Mouse (Mus musculus) spleen, adult 2 months (tissue): ENCODE data around the gene Det1. TPM values are rescaled to one million over a fixed set of nuclear protein-coding genes. Genes with fewer than 3 reads are reported as not detected.

Source experiments
- DNase-seq, 2 experiments: peaks; one replicate each; pipeline versions ENCODE4 v3.0.0 to v3.0.0-alpha.2; 2012 to 2021; ENCODE audit warnings: low spot score in 2 of 2, low read depth in 1 of 2
- H3K27ac ChIP-seq: fragments of 200-500 bp; 2 replicates; pipeline ENCODE4 v1.5.1; 2012; ENCODE audit warnings: low read length, inconsistent platforms; ENCODE audit not compliant: insufficient read depth
- H3K27me3 ChIP-seq: fragments of 200-500 bp; 2 replicates; pipeline ENCODE4 v1.6.1; 2012; ENCODE audit warnings: mild to moderate bottlenecking, moderate library complexity, low read length, inconsistent platforms; ENCODE audit not compliant: control insufficient read depth, insufficient read depth
- H3K36me3 ChIP-seq: fragments of 200-500 bp; 2 replicates; pipeline ENCODE4 v1.6.1; 2012; ENCODE audit warnings: mild to moderate bottlenecking, low read length, inconsistent platforms; ENCODE audit not compliant: control insufficient read depth, insufficient read depth
- H3K4me1 ChIP-seq: fragments of 200-500 bp; 2 replicates; pipeline ENCODE4 v1.6.1; 2011; ENCODE audit warnings: inconsistent platforms; ENCODE audit not compliant: control insufficient read depth, insufficient read depth, insufficient read length
- H3K4me3 ChIP-seq: fragments of 200-500 bp; 2 replicates; pipeline ENCODE4 v1.5.1; 2011; ENCODE audit warnings: mild to moderate bottlenecking, inconsistent platforms; ENCODE audit not compliant: insufficient read depth, insufficient read length; ENCODE audit errors: extremely low read depth
- CTCF ChIP-seq: fragments of 200-500 bp; IDR thresholded peaks from 2 replicates; pipeline ENCODE4 v1.5.1; 2011; ENCODE audit warnings: mild to moderate bottlenecking, inconsistent platforms; ENCODE audit not compliant: insufficient read depth, insufficient read length, insufficient replicate concordance; ENCODE audit errors: extremely low read depth
- POLR2A ChIP-seq: fragments of 200-500 bp; IDR thresholded peaks from 2 replicates; pipeline ENCODE4 v1.6.1; 2011; ENCODE audit warnings: low read depth, low read length, inconsistent platforms
- WGBS: fragments of 180-500 bp; shearing (Covaris S2); methylation state at CpG from one replicate; pipeline ENCODE4 v1.1.7; 2018; 5-methylcytosine and 5-hydroxymethylcytosine counted together
- polyA plus RNA-seq: library from polyadenylated mRNA; depleted of rRNA; stranded (reverse); fragments of >200 nt; gene quantifications from 2 replicates; pipeline ENCODE4 v1.2.3, GENCODE M21; 2012

Gene Det1
- polyA plus RNA-seq, 1 experiment, result 16.1 TPM

DNA sequence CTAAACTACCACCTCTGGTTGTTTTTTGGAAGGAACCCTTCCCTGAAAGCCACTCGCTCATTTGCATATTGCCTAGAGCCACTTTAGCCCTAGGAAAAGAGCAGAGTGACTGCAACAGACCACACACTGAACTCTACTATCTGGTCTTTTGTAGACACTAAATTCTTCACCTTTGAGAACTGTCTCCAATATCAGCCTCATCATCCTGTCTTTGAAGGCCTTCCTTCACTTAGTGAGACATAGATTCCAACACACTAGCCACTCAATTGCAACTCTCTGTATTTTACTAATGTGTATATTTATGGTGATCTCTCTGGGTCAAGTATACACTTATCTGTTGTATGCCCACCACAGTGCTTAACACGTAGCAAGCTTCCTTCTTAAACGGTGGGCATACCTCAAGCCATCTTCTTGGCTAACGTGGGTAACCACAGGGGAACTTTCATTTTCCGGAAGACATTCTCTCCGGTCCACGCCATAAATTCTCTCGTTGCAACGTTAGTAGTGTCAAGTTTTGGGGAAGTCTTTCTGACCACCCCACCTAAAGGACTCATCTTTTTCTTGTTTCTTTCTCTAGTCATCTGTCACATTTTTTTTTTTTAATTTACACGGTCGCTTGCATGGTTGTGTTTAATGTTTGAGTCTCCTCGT is 872 bp downstream of the Det1 start:
- H3K27ac ChIP-seq, result peak overlapping the region; percentile 87
- H3K4me3 ChIP-seq, result peak overlapping the region; percentile 87
- 9% methylated on average over 12 of the region's 12 CpGs for WGBS
- no peaks in the 10 kb centered on the region for H3K27me3 ChIP-seq
- no peak for DNase-seq
- H3K4me1 ChIP-seq, result no peaks in the 10 kb centered on the region; the same call in 1 of the 2 replicates
- H3K36me3 ChIP-seq, result peaks cover 14% of the 10 kb centered on the region
- TF ChIP-seq CTCF (no peak), POLR2A (no peak)

- WGBS, result 89% methylated on average over 5 of the region's 5 CpGs
- no peaks in the 10 kb centered on the region; the same call in 1 of the 2 replicates for H3K4me1 ChIP-seq
- H3K27ac ChIP-seq, result no peak overlapping the region
These were observed 5.5 kb downstream of the Det1 start for GRCm38 (mm10) chr7:78841601-78842000.

DNA sequence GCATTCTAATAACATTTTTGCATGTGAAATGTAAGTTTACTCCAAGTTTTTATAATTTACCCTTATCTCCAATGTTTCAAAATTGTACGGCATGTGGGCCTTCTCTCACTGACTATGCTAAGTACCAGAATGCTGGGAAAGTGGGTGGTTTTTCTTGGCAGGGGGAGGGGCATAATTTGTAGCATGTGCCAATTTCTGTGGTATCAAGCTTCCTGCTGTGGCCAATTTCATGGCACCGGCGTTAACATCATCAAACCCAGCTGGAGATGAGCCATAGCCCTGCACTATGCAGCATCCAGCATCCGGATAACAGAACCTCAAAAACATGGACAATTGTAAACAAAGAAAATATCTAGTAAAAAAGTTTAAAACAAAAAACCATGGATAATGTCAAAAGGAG is 9.8 kb downstream of the Det1 start:
- Histone ChIP-seq H3K4me1 (no peaks in the 10 kb centered on the region), H3K4me3 (no peak overlapping the region), H3K36me3 (peaks cover 23% of the 10 kb centered on the region), H3K27ac (no peak overlapping the region), H3K27me3 (no peaks in the 10 kb centered on the region)
- TF ChIP-seq POLR2A (no peak), CTCF (no peak)
- 44% methylated on average over 4 of the region's 4 CpGs for WGBS
- DNase-seq, result no peak

More at GRCm38 (mm10) chr7:78841601-78842000, 5.5 kb downstream of the Det1 start:
- Histone ChIP-seq H3K4me3 (no peak overlapping the region), H3K27me3 (no peaks in the 10 kb centered on the region), H3K36me3 (peaks cover 29% of the 10 kb centered on the region)
- no peak for TF ChIP-seq POLR2A
- no peak for DNase-seq

- Histone ChIP-seq H3K4me3 (no peak overlapping the region), H3K36me3 (peaks cover 20% of the 10 kb centered on the region), H3K4me1 (no peaks in the 10 kb centered on the region), H3K27ac (no peak overlapping the region), H3K27me3 (no peaks in the 10 kb centered on the region)
- TF ChIP-seq POLR2A (no peak), CTCF (no peak)
- WGBS, result 88% methylated on average over 4 of the region's 4 CpGs
- no peak for DNase-seq
These were observed 11.4 kb downstream of the Det1 start for GRCm38 (mm10) chr7:78835656-78836055.

- no peak for DNase-seq
- Histone ChIP-seq H3K4me1 (no peaks in the 10 kb centered on the region), H3K36me3 (peaks cover 21% of the 10 kb centered on the region), H3K4me3 (no peak overlapping the region), H3K27me3 (no peaks in the 10 kb centered on the region), H3K27ac (no peak overlapping the region)
- TF ChIP-seq CTCF, result no peak
- TF ChIP-seq POLR2A, result no peak
- 94% methylated on average over 14 of the region's 14 CpGs for WGBS
These were observed 19.2 kb downstream of the Det1 start for GRCm38 (mm10) chr7:78827749-78828362.

DNA sequence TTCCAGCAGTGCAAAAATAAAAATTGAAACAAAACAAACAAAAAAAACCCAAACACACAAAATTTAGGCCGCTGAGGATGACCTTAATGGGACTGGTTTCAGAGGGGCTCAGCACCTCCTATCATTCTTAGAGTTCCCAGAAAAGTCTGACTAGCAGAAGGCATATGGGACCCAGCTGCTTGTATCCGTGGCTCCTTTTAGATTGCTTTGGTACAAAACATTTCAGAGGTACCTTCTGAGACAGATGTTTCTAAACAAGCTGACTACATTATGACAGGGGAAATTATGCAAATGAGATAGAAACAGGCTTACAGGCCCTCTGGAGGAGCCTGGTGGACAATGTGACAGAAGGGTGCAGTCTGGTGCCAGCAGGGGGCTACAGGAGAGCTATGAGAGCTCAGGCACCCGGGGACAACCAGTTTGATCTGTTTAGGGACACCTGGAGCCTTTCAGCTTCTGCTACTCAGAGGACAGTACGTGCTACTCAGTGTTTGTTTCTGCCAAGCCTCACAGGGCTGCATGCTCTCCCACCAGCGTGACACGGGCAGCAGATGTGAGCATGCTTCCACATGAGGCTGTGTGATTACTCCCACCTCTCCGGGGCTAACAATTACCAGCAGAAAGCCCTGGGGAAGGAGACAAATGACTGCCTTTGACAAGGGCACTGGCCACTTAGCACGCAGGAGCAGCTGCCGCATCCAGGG is 20.2 kb downstream of the Det1 start:
- Histone ChIP-seq H3K4me3 (no peak overlapping the region), H3K4me1 (no peaks in the 10 kb centered on the region), H3K36me3 (peaks cover 22% of the 10 kb centered on the region), H3K27ac (no peak overlapping the region), H3K27me3 (no peaks in the 10 kb centered on the region)
- TF ChIP-seq POLR2A (no peak), CTCF (no peak)
- DNase-seq, result no peak
- 80% methylated on average over 9 of the region's 9 CpGs for WGBS
